15 mouse cellular contexts compared by ENCODE assay signal in genomic region chr17:83137720-83138119, GRCm38 (mm10).
"Had no signal": no experiment of that assay in that cellular context is flagged by ENCODE, and none has a peak within 500 bp of the region (broad histone marks: within the 10 kb centered on the region; RNA-seq: fewer than 3 reads in every experiment).

No protein-coding gene starts in this region.

- ATAC-seq: lung, postnatal 0 days; midbrain, embryonic 16.5 days had no signal

- H3K4me3 ChIP-seq: limb, embryonic 12.5 days; liver, embryonic 15.5 days; midbrain, embryonic 12.5 days; neural tube, embryonic 13.5 days; stomach, embryonic 15.5 days had no signal

- H3K4me2 ChIP-seq: limb, embryonic 12.5 days; liver, embryonic 15.5 days; midbrain, embryonic 12.5 days; neural tube, embryonic 13.5 days; stomach, embryonic 15.5 days had no signal

- H3K36me3 ChIP-seq: limb, embryonic 12.5 days; liver, embryonic 15.5 days; midbrain, embryonic 12.5 days; neural tube, embryonic 13.5 days; stomach, embryonic 15.5 days had no signal

- H3K27me3 ChIP-seq: liver, embryonic 15.5 days; neural tube, embryonic 13.5 days; stomach, embryonic 15.5 days had no signal

- H3K27ac ChIP-seq: limb, embryonic 12.5 days; liver, embryonic 15.5 days; midbrain, embryonic 12.5 days; neural tube, embryonic 13.5 days; stomach, embryonic 15.5 days had no signal

- H3K9ac ChIP-seq: limb, embryonic 12.5 days; liver, embryonic 15.5 days; midbrain, embryonic 12.5 days; neural tube, embryonic 13.5 days; stomach, embryonic 15.5 days had no signal

- H3K4me1 ChIP-seq: liver, embryonic 15.5 days had no signal

- H3K9me3 ChIP-seq: limb, embryonic 12.5 days; liver, embryonic 15.5 days; midbrain, embryonic 12.5 days; neural tube, embryonic 13.5 days; stomach, embryonic 15.5 days had no signal

- DNase-seq: kidney, postnatal 25 days; layer of hippocampus, postnatal 36 days; liver; lung, adult 2 months; lung, postnatal 4 days; right cerebral cortex, postnatal 14 days; thymus, adult 2 months; thymus, postnatal 25 days had no signal
